Mouse (Mus musculus) liver, postnatal 0 days (tissue): ENCODE results near the gene Zcchc17.

Experiments used
- CTCF ChIP-seq: sonication (generic); IDR thresholded peaks from 2 replicates; pipeline ENCODE4 v1.5.1; 2016; ENCODE audit warnings: antibody characterized with exemption, low read depth
- EP300 ChIP-seq: IDR thresholded peaks from 2 replicates; pipeline ENCODE4 v1.6.1; 2016; ENCODE audit warnings: antibody characterized with exemption, low read depth, mild to moderate bottlenecking

DNA sequence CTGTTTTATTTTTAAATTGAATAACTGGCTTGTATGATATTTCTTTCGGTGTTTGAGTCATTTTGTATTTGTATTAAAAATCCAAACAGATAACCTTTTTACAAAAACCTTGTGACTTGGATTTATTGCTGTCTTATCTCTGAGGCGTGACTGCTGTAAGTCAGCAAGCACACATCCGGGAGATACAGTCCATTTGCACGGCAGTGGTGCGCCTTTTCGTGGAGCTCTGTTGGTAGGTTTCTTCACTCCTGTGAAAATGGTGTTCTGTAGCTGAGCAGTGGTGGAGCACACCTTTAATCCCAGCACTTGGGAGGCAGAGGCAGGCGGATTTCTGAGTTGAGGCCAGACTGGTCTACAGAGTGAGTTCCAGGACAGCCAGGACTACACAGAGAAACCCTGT is 30.2 kb upstream of the Zcchc17 start:
- TF ChIP-seq CTCF (no peak), EP300 (no peak)
